Mouse (Mus musculus) liver (tissue): ENCODE results near the gene Dap.

ENCODE experiments used
- DNase-seq: peaks from one replicate; pipeline ENCODE4 v3.0.0-alpha.2; 2020; ENCODE audit warnings: mixed read lengths

The Dap gene

GRCm38 (mm10) chr15:31224135-31224761, at the start of gene Dap:
Gene Dap (plus strand): TSS chr15:31224314.
- DNase-seq, result peak; percentile 98

GRCm38 (mm10) chr15:31176566-31176965, 47.5 kb upstream of the Dap start:
- no peak for DNase-seq

- no peak for DNase-seq
These were observed 39.3 kb upstream of the Dap start for GRCm38 (mm10) chr15:31184651-31185443.

GRCm38 (mm10) chr15:31185506-31185905, 38.6 kb upstream of the Dap start:
- DNase-seq, result no peak

- DNase-seq, result no peak
These were observed 37.7 kb upstream of the Dap start for GRCm38 (mm10) chr15:31186371-31186901.

GRCm38 (mm10) chr15:31192563-31192962, 31.6 kb upstream of the Dap start:
- no peak for DNase-seq

GRCm38 (mm10) chr15:31195776-31196175, 28.3 kb upstream of the Dap start:
- no peak for DNase-seq

- no peak for DNase-seq
These were observed 16.6 kb upstream of the Dap start for GRCm38 (mm10) chr15:31207346-31208093.

GRCm38 (mm10) chr15:31211910-31212309, 12.2 kb upstream of the Dap start:
- DNase-seq, result no peak

- no peak for DNase-seq
These were observed 10.4 kb upstream of the Dap start for GRCm38 (mm10) chr15:31213619-31214270.

- DNase-seq, result no peak
These were observed 1.9 kb upstream of the Dap start for GRCm38 (mm10) chr15:31222216-31222615.

- DNase-seq, result no peak
These were observed 449 bp upstream of the Dap start for GRCm38 (mm10) chr15:31223596-31224134.

- no peak for DNase-seq
These were observed 910 bp downstream of the Dap start for GRCm38 (mm10) chr15:31224806-31225642.

GRCm38 (mm10) chr15:31225643-31226325, 1.7 kb downstream of the Dap start:
- DNase-seq, result no peak

- peak; percentile 31 for DNase-seq
These were observed 2.4 kb downstream of the Dap start for GRCm38 (mm10) chr15:31226464-31226863.

GRCm38 (mm10) chr15:31227793-31228192, 3.7 kb downstream of the Dap start:
- DNase-seq, result no peak

GRCm38 (mm10) chr15:31233006-31233405, 8.9 kb downstream of the Dap start:
- no peak for DNase-seq

GRCm38 (mm10) chr15:31235794-31236548, 11.9 kb downstream of the Dap start:
- DNase-seq, result no peak

GRCm38 (mm10) chr15:31236549-31236907, 12.4 kb downstream of the Dap start:
- DNase-seq, result no peak

- DNase-seq, result no peak
These were observed 13.3 kb downstream of the Dap start for GRCm38 (mm10) chr15:31237368-31237767.
